Mouse (Mus musculus) MEL (cell line): ENCODE measurements at regions not wholly inside any gene's neighbourhood (a gene's known extent, or its start where the extent isn't known, plus 50 kb on each side); places are given as distances from the start of the nearest gene placed in this dataset.

ENCODE experiments used
- GATA1 ChIP-seq: IDR thresholded peaks from 2 replicates; pipeline ENCODE4 v1.6.1; 2011; ENCODE audit warnings: low read depth, low read length, improper control_type of control experiment
- POLR2A ChIP-seq, 2 experiments: IDR thresholded peaks; 2 replicates each; pipeline ENCODE4 v1.6.1; 2011 to 2012; ENCODE audit warnings: low read length in 2 of 2, mild to moderate bottlenecking in 2 of 2, control low read depth in 1 of 2, improper control_type of control experiment in 1 of 2, low read depth in 1 of 2, moderate library complexity in 1 of 2; ENCODE audit not compliant: control insufficient read depth in 1 of 2, insufficient read depth in 1 of 2, poor library complexity in 1 of 2

GRCm38 (mm10) chr2:48398504-48398903 lies 415.4 kb upstream of the Acvr2a start:
- TF ChIP-seq POLR2A (IDR thresholded peaks at IDR 0.05; ENCODE audit: control insufficient read depth in 1 of 2, insufficient read depth in 1 of 2, low read depth in 1 of 2, low read length in 2 of 2, poor library complexity in 1 of 2): no peak
- no peak for TF ChIP-seq GATA1
